Comparison of ENCODE assay signal across 14 mouse cellular contexts in genomic region chr8:84555269-84555668, GRCm38 (mm10).
A peak's percentile ranks its signal among the peaks of the same experiment; 100 is the strongest.
DNase-seq lines count a peak whose midpoint lies in the region; ATAC-seq lines count a peak whose summit lies in the region.
"Had no signal": no experiment of that assay in that cellular context is flagged by ENCODE, and none has a peak within 500 bp of the region (broad histone marks: within the 10 kb centered on the region; RNA-seq: fewer than 3 reads in every experiment).

No protein-coding gene starts in this region.

- peaks cover 15% of the 10 kb centered on the region; the same call in 1 of the 2 replicates for H3K4me1 ChIP-seq in hindbrain, embryonic 14.5 days (replicated peaks; ENCODE audit: control insufficient read depth, insufficient read depth, low read length)
- peaks cover 12% of the 10 kb centered on the region for H3K4me1 ChIP-seq in hindbrain, embryonic 12.5 days

- no peak overlapping the region for H3K4me3 ChIP-seq in hindbrain, embryonic 14.5 days (replicated peaks; ENCODE audit: low read length)
- no peak overlapping the region for H3K4me3 ChIP-seq in hindbrain, embryonic 12.5 days
- H3K4me3 ChIP-seq: embryonic facial prominence, embryonic 13.5 days; kidney, embryonic 15.5 days; megakaryocyte, embryonic 14.5 days had no signal

- no peaks in the 10 kb centered on the region for H3K9me3 ChIP-seq in hindbrain, embryonic 14.5 days (ENCODE audit: control insufficient read depth, low read length)
- H3K9me3 ChIP-seq in hindbrain, embryonic 12.5 days (replicated peaks), result no peaks in the 10 kb centered on the region
- H3K9me3 ChIP-seq: embryonic facial prominence, embryonic 13.5 days; kidney, embryonic 15.5 days; megakaryocyte, embryonic 14.5 days had no signal

- H3K36me3 ChIP-seq in hindbrain, embryonic 14.5 days (replicated peaks; ENCODE audit: control insufficient read depth, insufficient read depth), result peaks cover 46% of the 10 kb centered on the region
- peaks cover 13% of the 10 kb centered on the region for H3K36me3 ChIP-seq in hindbrain, embryonic 12.5 days
- H3K36me3 ChIP-seq: embryonic facial prominence, embryonic 13.5 days; kidney, embryonic 15.5 days had no signal

- peaks cover 40% of the 10 kb centered on the region for H3K27me3 ChIP-seq in hindbrain, embryonic 14.5 days (ENCODE audit: control insufficient read depth, insufficient read depth, low read length)
- H3K27me3 ChIP-seq in hindbrain, embryonic 12.5 days, result peaks cover 54% of the 10 kb centered on the region

- no peak for ATAC-seq in hindbrain, embryonic 14.5 days (ENCODE audit: low FRiP score)
- no peak for ATAC-seq in hindbrain, embryonic 12.5 days (ENCODE audit: low FRiP score)
- ATAC-seq: intestine, postnatal 0 days had no signal

- 75% methylated on average over 7 of the region's 7 CpGs for WGBS in hindbrain, embryonic 14.5 days
- 74% methylated on average over 7 of the region's 7 CpGs for WGBS in hindbrain, embryonic 12.5 days

- 0 out of 2 replicates have a peak overlapping the region, but pooled peaks have one; percentile 10 for H3K27ac ChIP-seq in hindbrain, embryonic 14.5 days
- no peak overlapping the region for H3K27ac ChIP-seq in hindbrain, embryonic 12.5 days
- H3K27ac ChIP-seq: embryonic facial prominence, embryonic 13.5 days; kidney, embryonic 15.5 days had no signal

- H3K9ac ChIP-seq in hindbrain, embryonic 14.5 days, result no peak overlapping the region
- no peak overlapping the region for H3K9ac ChIP-seq in hindbrain, embryonic 12.5 days
- H3K9ac ChIP-seq: kidney, embryonic 15.5 days had no signal

- no peak overlapping the region for H3K4me2 ChIP-seq in hindbrain, embryonic 14.5 days (replicated peaks)
- no peak overlapping the region for H3K4me2 ChIP-seq in hindbrain, embryonic 12.5 days (replicated peaks)
- H3K4me2 ChIP-seq: kidney, embryonic 15.5 days; liver, embryonic 11.5 days had no signal

- DNase-seq in cerebellum, postnatal 14 days, result peak; percentile 47 to 54
- DNase-seq in cerebellum, adult 9-10 months, result no peak
- DNase-seq in hindbrain, embryonic 14.5 days (ENCODE audit: low spot score), result no peak
- peak; percentile 24 for DNase-seq in thymus, postnatal 14 days
- DNase-seq in thymus, adult 18-20 months, result no peak
- DNase-seq in adrenal gland, postnatal 10 days, result no peak
- DNase-seq: B cell, adult 2 months; gastrocnemius, postnatal 36 days had no signal

Comparison
In these comparisons a context has a peak if more than half of its experiments do, and no peak if none do; other contexts are left out.
1. DNase-seq: peak in cerebellum, postnatal 14 days (2 of 2) and thymus, postnatal 14 days (single experiment); none in cerebellum, adult 9-10 months (single experiment), hindbrain, embryonic 14.5 days (single experiment), thymus, adult 18-20 months (0 of 2) and adrenal gland, postnatal 10 days (single experiment).